Mouse (Mus musculus): ENCODE results near the gene Ppp2r5e.
"Not testable (repeated sequence)": the region's sequence is repeated elsewhere in the genome, so short reads cannot be mapped to it uniquely, and the experiment has no call there.

The Ppp2r5e gene

GRCm38 (mm10) chr12:75432400-75432799, 163.6 kb downstream of the Ppp2r5e start:
- DNase-seq (ENCODE audit: low spot score): not testable (repeated sequence)

GRCm38 (mm10) chr12:75429685-75430396, 166.2 kb downstream of the Ppp2r5e start:
- peak; percentile 4 for DNase-seq (ENCODE audit: low spot score)

DNA sequence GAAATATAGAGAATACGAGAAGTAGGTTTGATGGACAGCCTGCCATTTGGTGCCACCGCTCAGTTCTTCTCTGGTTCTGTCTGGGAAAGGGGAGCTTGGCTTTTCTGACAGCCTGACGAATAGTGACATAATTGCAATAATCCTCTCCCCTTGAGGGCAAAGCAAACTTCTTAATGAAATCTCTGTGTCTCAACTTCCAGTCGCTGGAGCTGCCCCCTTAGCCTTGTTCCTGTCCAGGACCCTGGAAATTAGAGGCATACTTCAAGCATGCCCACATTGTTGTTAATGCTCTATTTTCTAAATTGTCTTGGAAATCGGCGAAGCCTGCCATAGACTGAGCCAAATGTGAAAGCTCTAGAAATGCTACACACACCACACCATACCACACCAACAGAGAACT, 167.3 kb downstream of the Ppp2r5e start:
- DNase-seq (ENCODE audit: low spot score): no peak

DNA sequence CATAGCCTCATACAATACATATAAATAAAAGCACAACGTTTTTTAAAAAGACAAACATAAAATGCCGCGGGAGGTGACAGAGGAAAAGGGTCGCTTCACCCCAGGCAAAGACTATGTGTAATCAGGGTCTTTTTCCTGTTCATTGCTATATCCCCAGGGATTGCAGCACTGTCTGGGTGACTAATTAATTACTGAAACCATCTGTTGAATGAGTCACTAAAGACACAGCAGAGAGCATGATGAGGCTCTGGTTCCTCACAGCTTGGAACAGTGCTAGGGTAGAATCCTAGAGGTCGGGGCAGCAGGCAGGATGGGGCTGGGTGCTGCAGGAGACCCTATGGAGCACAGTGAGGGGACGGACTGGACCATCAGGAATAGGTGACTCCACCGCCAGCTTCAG, 170.2 kb downstream of the Ppp2r5e start:
- no peak for DNase-seq (ENCODE audit: low spot score)

GRCm38 (mm10) chr12:75424817-75425216, 171.2 kb downstream of the Ppp2r5e start:
- no peak for DNase-seq (ENCODE audit: low spot score)

DNA sequence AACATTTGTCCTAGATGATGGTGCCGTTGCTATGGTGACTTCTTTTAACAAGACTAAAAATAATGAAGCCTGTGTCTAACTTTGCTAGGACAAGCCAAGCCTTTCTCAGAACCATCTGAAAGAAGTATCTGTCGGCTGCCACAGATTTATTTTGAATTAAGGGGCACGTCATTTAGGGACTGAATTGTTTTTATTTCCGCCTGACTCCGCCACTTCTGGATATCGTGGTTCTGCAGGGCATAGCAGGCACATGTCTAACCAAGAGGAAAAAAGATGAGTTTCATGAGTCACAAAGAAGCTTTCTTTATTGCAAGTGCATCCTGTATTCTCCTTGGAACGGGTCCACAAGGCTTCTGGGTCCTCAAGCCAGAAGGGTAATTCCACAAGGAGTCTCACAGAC, 171.7 kb downstream of the Ppp2r5e start:
- DNase-seq (ENCODE audit: low spot score): no peak

DNA sequence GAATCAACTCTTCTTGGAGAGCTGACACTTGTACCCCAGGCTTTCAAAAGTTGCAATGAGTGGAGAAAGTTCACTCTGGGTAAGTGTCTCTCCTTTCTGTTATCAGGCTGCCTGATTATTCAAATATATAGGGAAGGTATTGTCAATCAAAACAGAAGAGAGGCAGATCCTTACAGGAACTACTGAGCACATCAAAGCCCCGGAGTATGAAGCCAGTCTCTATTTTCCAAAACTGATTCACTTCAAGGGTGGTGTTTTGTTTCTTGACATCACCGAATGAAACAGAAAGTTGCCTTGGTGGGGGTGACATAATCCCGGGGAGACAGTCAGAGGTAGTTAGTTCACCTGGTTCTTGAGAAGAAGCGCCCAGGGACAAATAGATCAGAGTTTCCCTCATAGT, 179.4 kb downstream of the Ppp2r5e start, which contains the start of gene Gphb5:
TSS of gene Gphb5 (minus strand) at position 101 of the 400 bp plus-strand sequence.
- no peak for DNase-seq (ENCODE audit: low spot score)

- no peak for DNase-seq (ENCODE audit: low spot score)
Measured at GRCm38 (mm10) chr12:75414991-75415390, 181.1 kb downstream of the Ppp2r5e start.

DNA sequence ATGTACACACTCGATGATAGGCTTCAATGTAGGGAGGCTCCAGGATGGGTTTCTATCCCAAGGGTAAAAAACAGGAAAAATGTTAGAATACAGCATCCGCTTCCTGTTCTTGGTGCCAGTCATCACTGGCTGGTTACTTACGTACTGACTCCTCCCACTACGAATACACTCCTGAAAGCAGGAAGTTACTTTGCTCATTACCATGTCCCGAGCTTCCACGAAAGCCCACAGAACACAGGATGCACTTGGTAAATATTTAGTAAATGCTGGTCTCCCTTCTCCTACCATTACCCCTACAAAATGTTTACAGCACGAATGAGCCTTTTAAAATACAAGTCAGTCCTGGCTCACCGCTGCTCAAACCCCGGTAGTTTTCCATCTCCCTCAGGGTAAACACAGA, 183.1 kb downstream of the Ppp2r5e start:
- no peak for DNase-seq (ENCODE audit: low spot score)
